Mouse (Mus musculus) ES-CJ7 (cell line): ENCODE measurements around the gene Tmprss11e.
A peak's percentile ranks its signal among the peaks of the same experiment; 100 is the strongest.

Experiments used
- DNase-seq: peaks from one replicate; pipeline ENCODE4 v3.0.0; 2011; ENCODE audit warnings: low read depth, low spot score

Gene Tmprss11e

GRCm38 (mm10) chr5:86745715-86746114 is at the start of gene Tmprss11e:
Gene Tmprss11e (minus strand): TSS chr5:86745815.
- DNase-seq = no peak

- no peak for DNase-seq
These were observed 47.2 kb upstream of the Tmprss11e start for GRCm38 (mm10) chr5:86792807-86793206.

- no peak for DNase-seq
These were observed 46.6 kb upstream of the Tmprss11e start for GRCm38 (mm10) chr5:86792249-86792648.

GRCm38 (mm10) chr5:86789954-86790353 is 44.3 kb upstream of the Tmprss11e start:
- no peak for DNase-seq

GRCm38 (mm10) chr5:86786798-86787197 is 41.2 kb upstream of the Tmprss11e start:
- DNase-seq = peak; percentile 61

- no peak for DNase-seq
These were observed 38.6 kb upstream of the Tmprss11e start for GRCm38 (mm10) chr5:86784205-86784604.

- DNase-seq = peak; percentile 22
These were observed 37.4 kb upstream of the Tmprss11e start for GRCm38 (mm10) chr5:86783059-86783458.

- no peak for DNase-seq
These were observed 32.9 kb upstream of the Tmprss11e start for GRCm38 (mm10) chr5:86778471-86778870.

- no peak for DNase-seq
These were observed 31.3 kb upstream of the Tmprss11e start for GRCm38 (mm10) chr5:86776941-86777340.

- peak; percentile 14 for DNase-seq
These were observed 25.4 kb upstream of the Tmprss11e start for GRCm38 (mm10) chr5:86771010-86771409.

- no peak for DNase-seq
These were observed 23.5 kb upstream of the Tmprss11e start for GRCm38 (mm10) chr5:86769015-86769658.

- no peak for DNase-seq
These were observed 2.8 kb downstream of the Tmprss11e start for GRCm38 (mm10) chr5:86742796-86743195.

GRCm38 (mm10) chr5:86741146-86741545 is 4.5 kb downstream of the Tmprss11e start:
- no peak for DNase-seq

GRCm38 (mm10) chr5:86735808-86736207 is 9.8 kb downstream of the Tmprss11e start:
- peak; percentile 37 for DNase-seq

- peak; percentile 14 for DNase-seq
These were observed 15.0 kb downstream of the Tmprss11e start for GRCm38 (mm10) chr5:86730587-86730986.

- DNase-seq = no peak
These were observed 17.0 kb downstream of the Tmprss11e start for GRCm38 (mm10) chr5:86728574-86728973.

GRCm38 (mm10) chr5:86727033-86727432 is 18.6 kb downstream of the Tmprss11e start:
- no peak for DNase-seq

GRCm38 (mm10) chr5:86725021-86725420 is 20.6 kb downstream of the Tmprss11e start:
- DNase-seq = no peak

GRCm38 (mm10) chr5:86722820-86723460 is 22.7 kb downstream of the Tmprss11e start:
- no peak for DNase-seq

GRCm38 (mm10) chr5:86714967-86715366 is 30.6 kb downstream of the Tmprss11e start:
- DNase-seq = no peak

- no peak for DNase-seq
These were observed 40.7 kb downstream of the Tmprss11e start for GRCm38 (mm10) chr5:86704923-86705322.

- peak; percentile 68 for DNase-seq
These were observed 60.9 kb downstream of the Tmprss11e start for GRCm38 (mm10) chr5:86684667-86685066.

- DNase-seq = no peak
These were observed 69.4 kb downstream of the Tmprss11e start, which contains the start of gene Tmprss11b for GRCm38 (mm10) chr5:86676262-86676661. Gene Tmprss11b (minus strand): TSS chr5:86676362.
